Mouse (Mus musculus): ENCODE measurements around the gene Cluap1.

DNA sequence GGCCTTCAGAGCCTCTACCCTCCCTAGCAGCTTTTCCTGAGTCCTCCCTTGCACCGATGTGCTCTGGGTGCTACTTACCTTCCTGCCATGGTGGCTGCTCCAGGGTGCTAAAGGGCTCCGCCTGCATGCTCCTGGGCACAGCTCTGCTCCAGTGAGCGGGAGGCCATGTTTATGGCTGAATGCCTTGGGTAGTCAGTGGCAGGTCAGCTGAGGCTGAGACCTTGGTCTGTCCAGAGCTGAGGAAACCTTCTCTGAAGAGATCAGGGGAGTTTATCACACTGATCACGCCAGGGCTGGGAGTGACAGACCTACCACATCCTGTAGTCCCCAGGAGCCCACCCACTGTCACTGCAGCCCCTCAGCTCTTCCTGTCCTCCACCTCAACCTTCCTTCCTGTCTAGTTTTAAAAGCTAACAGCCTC is 67.7 kb downstream of the Cluap1 start, which contains the start of gene Nlrc3:
- TF ChIP-seq CTCF (IDR thresholded peaks at IDR 0.05; ENCODE audit: low read depth, low read length) (no peak), POLR2A (IDR thresholded peaks at IDR 0.05; ENCODE audit: extremely low read depth, insufficient read depth, low read length) (no peak)
